Mouse (Mus musculus) olfactory bulb, adult 2 months (tissue): Measurements from ENCODE around the gene Dner.

Experiments
- CTCF ChIP-seq: fragments of 200-500 bp; IDR thresholded peaks from 2 replicates; pipeline ENCODE4 v1.5.1; 2012; ENCODE audit warnings: low read depth, mild to moderate bottlenecking, low read length, moderate library complexity; ENCODE audit not compliant: insufficient read depth
- POLR2A ChIP-seq: fragments of 200-500 bp; IDR thresholded peaks from 2 replicates; pipeline ENCODE4 v1.6.1; 2012; ENCODE audit warnings: mild to moderate bottlenecking, low read depth, low read length, moderate library complexity; ENCODE audit not compliant: insufficient read depth

GRCm38 (mm10) chr1:84640463-84640862 is 55.6 kb downstream of the Dner start:
- TF ChIP-seq POLR2A (no peak), CTCF (no peak)
